Mouse (Mus musculus) MEL (cell line): ENCODE results near the gene Stim1. TPM values are rescaled to one million over a fixed set of nuclear protein-coding genes. Genes with fewer than 3 reads are reported as not detected.

Experiments used
- DNase-seq: peaks from one replicate; pipeline ENCODE4 v3.0.0; 2011; ENCODE audit warnings: low read depth, low spot score
- H3K27ac ChIP-seq: 2 replicates; pipeline ENCODE4 v1.5.1; 2012; ENCODE audit warnings: low read depth, mild to moderate bottlenecking, control low read depth, low read length, moderate library complexity; ENCODE audit not compliant: control insufficient read depth
- H3K27me3 ChIP-seq, 2 experiments: fragments of 150-350 bp in 1 of 2; sonication (generic) in 1 of 2; 2 replicates each; pipeline ENCODE4 v1.6.1; 2012; ENCODE audit warnings: low read length in 2 of 2, mild to moderate bottlenecking in 2 of 2, improper control_type of control experiment in 1 of 2, moderate library complexity in 1 of 2; ENCODE audit not compliant: insufficient read depth in 2 of 2, control insufficient read depth in 1 of 2
- H3K36me3 ChIP-seq, 2 experiments: 2 replicates each; pipeline ENCODE4 v1.6.1; 2012 to 2014; ENCODE audit warnings: low read length in 2 of 2, improper control_type of control experiment in 1 of 2, inconsistent platforms in 1 of 2, mild to moderate bottlenecking in 1 of 2; ENCODE audit not compliant: insufficient read depth in 2 of 2, control insufficient read depth in 1 of 2
- H3K4me1 ChIP-seq, 2 experiments: fragments of 150-350 bp in 1 of 2; sonication (generic) in 1 of 2; 2 replicates each; pipeline ENCODE4 v1.6.1; 2012; ENCODE audit warnings: low read length in 2 of 2, improper control_type of control experiment in 1 of 2, mild to moderate bottlenecking in 1 of 2; ENCODE audit not compliant: insufficient read depth in 2 of 2, control insufficient read depth in 1 of 2
- H3K4me3 ChIP-seq, 2 experiments: fragments of 150-350 bp in 1 of 2; sonication (generic) in 1 of 2; 2 replicates each; pipeline ENCODE4 v1.5.1; 2012; ENCODE audit warnings: low read depth in 2 of 2, low read length in 2 of 2, mild to moderate bottlenecking in 2 of 2, moderate library complexity in 2 of 2, control low read depth in 1 of 2, improper control_type of control experiment in 1 of 2; ENCODE audit not compliant: control insufficient read depth in 1 of 2, insufficient read depth in 1 of 2
- H3K79me2 ChIP-seq: 2 replicates; pipeline ENCODE4 v1.6.1; 2012; ENCODE audit warnings: mild to moderate bottlenecking, low read length, moderate library complexity; ENCODE audit not compliant: control insufficient read depth, poor library complexity, insufficient read depth
- H3K9ac ChIP-seq: 2 replicates; pipeline ENCODE4 v1.6.1; 2012; ENCODE audit warnings: low read depth, mild to moderate bottlenecking, control low read depth, low read length, moderate library complexity; ENCODE audit not compliant: control insufficient read depth, poor library complexity, severe bottlenecking
- H3K9me3 ChIP-seq: fragments of 150-350 bp; sonication (generic); replicated peaks from 2 replicates; pipeline ENCODE4 v1.6.1; 2012; ENCODE audit warnings: mild to moderate bottlenecking, low read length, improper control_type of control experiment, moderate library complexity; ENCODE audit not compliant: insufficient read depth
- CHD1 ChIP-seq: IDR thresholded peaks from 2 replicates; pipeline ENCODE4 v1.6.1; 2012; ENCODE audit warnings: low read depth, mild to moderate bottlenecking, inconsistent platforms, low read length, improper control_type of control experiment
- CHD2 ChIP-seq: IDR thresholded peaks from 2 replicates; pipeline ENCODE4 v1.6.1; 2011; ENCODE audit warnings: low read length, improper control_type of control experiment
- E2F4 ChIP-seq: IDR thresholded peaks from 2 replicates; pipeline ENCODE4 v1.6.1; 2011; ENCODE audit warnings: low read depth, low read length, improper control_type of control experiment, borderline replicate concordance
- ELF1 ChIP-seq: IDR thresholded peaks from 2 replicates; pipeline ENCODE4 v1.6.1; 2014; ENCODE audit warnings: low read depth, mild to moderate bottlenecking, inconsistent platforms, low read length, improper control_type of control experiment, moderate library complexity
- EP300 ChIP-seq, 2 experiments: IDR thresholded peaks; 2 replicates each; pipeline ENCODE4 v1.6.1; 2011; ENCODE audit warnings: improper control_type of control experiment in 2 of 2, low read length in 2 of 2, low read depth in 1 of 2, mild to moderate bottlenecking in 1 of 2
- GABPA ChIP-seq: IDR thresholded peaks from 2 replicates; pipeline ENCODE4 v1.6.1; 2012; ENCODE audit warnings: low read depth, mild to moderate bottlenecking, inconsistent platforms, low read length, improper control_type of control experiment, moderate library complexity
- GATA1 ChIP-seq: IDR thresholded peaks from 2 replicates; pipeline ENCODE4 v1.6.1; 2011; ENCODE audit warnings: low read depth, low read length, improper control_type of control experiment
- JUND ChIP-seq: IDR thresholded peaks from 2 replicates; pipeline ENCODE4 v1.6.1; 2011; ENCODE audit warnings: low read depth, mild to moderate bottlenecking, improper control_type of control experiment, low read length
- MAFK ChIP-seq: IDR thresholded peaks from 2 replicates; pipeline ENCODE4 v1.6.1; 2011; ENCODE audit warnings: low read depth, mild to moderate bottlenecking, low read length, improper control_type of control experiment, borderline replicate concordance
- MAX ChIP-seq: IDR thresholded peaks from 2 replicates; pipeline ENCODE4 v1.6.1; 2011; ENCODE audit warnings: low read length, improper control_type of control experiment
- MAZ ChIP-seq: IDR thresholded peaks from 2 replicates; pipeline ENCODE4 v1.6.1; 2012; ENCODE audit warnings: low read depth, mild to moderate bottlenecking, inconsistent platforms, low read length, improper control_type of control experiment
- MEF2A ChIP-seq: IDR thresholded peaks from 2 replicates; pipeline ENCODE4 v1.6.1; 2014; ENCODE audit warnings: low read depth, mild to moderate bottlenecking, inconsistent platforms, low read length, improper control_type of control experiment; ENCODE audit not compliant: poor library complexity, insufficient replicate concordance, severe bottlenecking; ENCODE audit errors: extremely low read depth
- MXI1 ChIP-seq: IDR thresholded peaks from 2 replicates; pipeline ENCODE4 v1.6.1; 2011; ENCODE audit warnings: mild to moderate bottlenecking, low read depth, low read length, improper control_type of control experiment
- MYB ChIP-seq: IDR thresholded peaks from 2 replicates; pipeline ENCODE4 v1.6.1; 2011; ENCODE audit warnings: mild to moderate bottlenecking, low read depth, low read length, improper control_type of control experiment
- NELFE ChIP-seq: IDR thresholded peaks from 2 replicates; pipeline ENCODE4 v1.6.1; 2011; ENCODE audit warnings: low read depth, low read length, improper control_type of control experiment
- NRF1 ChIP-seq: IDR thresholded peaks from 2 replicates; pipeline ENCODE4 v1.6.1; 2014; ENCODE audit warnings: low read depth, mild to moderate bottlenecking, inconsistent platforms, low read length, improper control_type of control experiment, moderate library complexity; ENCODE audit not compliant: poor library complexity, insufficient read depth, severe bottlenecking
- POLR2A ChIP-seq, 2 experiments: IDR thresholded peaks; 2 replicates each; pipeline ENCODE4 v1.6.1; 2011 to 2012; ENCODE audit warnings: low read length in 2 of 2, mild to moderate bottlenecking in 2 of 2, control low read depth in 1 of 2, improper control_type of control experiment in 1 of 2, low read depth in 1 of 2, moderate library complexity in 1 of 2; ENCODE audit not compliant: control insufficient read depth in 1 of 2, insufficient read depth in 1 of 2, poor library complexity in 1 of 2
- POLR2AphosphoS2 ChIP-seq: IDR thresholded peaks from 2 replicates; pipeline ENCODE4 v1.6.1; 2011; ENCODE audit warnings: low read length, improper control_type of control experiment
- POLR2AphosphoS5 ChIP-seq: IDR thresholded peaks from 2 replicates; pipeline ENCODE4 v1.6.1; 2012; ENCODE audit warnings: low read depth, borderline replicate concordance, mild to moderate bottlenecking, inconsistent platforms, low read length, moderate library complexity, mixed read lengths
- SIN3A ChIP-seq: IDR thresholded peaks from 2 replicates; pipeline ENCODE4 v1.6.1; 2012; ENCODE audit warnings: low read length, improper control_type of control experiment, inconsistent platforms
- SMC3 ChIP-seq: IDR thresholded peaks from 2 replicates; pipeline ENCODE4 v1.6.1; 2011; ENCODE audit warnings: low read depth, low read length, improper control_type of control experiment
- TAL1 ChIP-seq: IDR thresholded peaks from 2 replicates; pipeline ENCODE4 v1.6.1; 2012; ENCODE audit warnings: mild to moderate bottlenecking, inconsistent platforms, low read length, moderate library complexity, mixed read lengths
- TBP ChIP-seq: IDR thresholded peaks from 2 replicates; pipeline ENCODE4 v1.8.0; 2011; ENCODE audit warnings: low read depth, low read length, improper control_type of control experiment
- TCF12 ChIP-seq: IDR thresholded peaks from 2 replicates; pipeline ENCODE4 v1.6.1; 2014; ENCODE audit warnings: low read depth, mild to moderate bottlenecking, inconsistent platforms, low read length, improper control_type of control experiment, moderate library complexity
- UBTF ChIP-seq: IDR thresholded peaks from 2 replicates; pipeline ENCODE4 v1.6.1; 2012; ENCODE audit warnings: low read depth, mild to moderate bottlenecking, inconsistent platforms, low read length, improper control_type of control experiment, moderate library complexity, borderline replicate concordance; ENCODE audit not compliant: insufficient read depth
- USF2 ChIP-seq, 2 experiments: IDR thresholded peaks; 2 replicates each; pipeline ENCODE4 v1.6.1; 2011 to 2012; ENCODE audit warnings: improper control_type of control experiment in 2 of 2, low read length in 2 of 2, borderline replicate concordance in 1 of 2, inconsistent platforms in 1 of 2, low read depth in 1 of 2, mild to moderate bottlenecking in 1 of 2; ENCODE audit not compliant: insufficient read depth in 1 of 2
- ZC3H11A ChIP-seq: IDR thresholded peaks from 2 replicates; pipeline ENCODE4 v1.6.1; 2012; ENCODE audit warnings: low read depth, mild to moderate bottlenecking, inconsistent platforms, low read length, improper control_type of control experiment
- ZKSCAN1 ChIP-seq: IDR thresholded peaks from 2 replicates; pipeline ENCODE4 v1.6.1; 2012; ENCODE audit warnings: low read depth, mild to moderate bottlenecking, inconsistent platforms, low read length, improper control_type of control experiment, moderate library complexity
- ZMIZ1 ChIP-seq: IDR thresholded peaks from 2 replicates; pipeline ENCODE4 v1.6.1; 2012; ENCODE audit warnings: low read depth, mild to moderate bottlenecking, inconsistent platforms, low read length, improper control_type of control experiment, moderate library complexity
- ZNF384 ChIP-seq: IDR thresholded peaks from 2 replicates; pipeline ENCODE4 v1.6.1; 2012; ENCODE audit warnings: low read depth, mild to moderate bottlenecking, inconsistent platforms, low read length, improper control_type of control experiment
- polyA plus RNA-seq, 2 experiments: library from polyadenylated mRNA; stranded (reverse) in 1 of 2; unstranded in 1 of 2; fragments of >175 nt in 1 of 2; fragments of >200 nt in 1 of 2; gene quantifications; 2 replicates each; pipeline versions ENCODE4 v1.2.1 to v1.2.4; 2012; ENCODE audit warnings: low replicate concordance in 2 of 2, low read depth in 1 of 2; ENCODE audit not compliant: insufficient read length in 2 of 2, insufficient read depth in 1 of 2, missing spikeins in 1 of 2
- total RNA-seq: library from RNA; depleted of rRNA; stranded (reverse); fragments of 300-350 nt; gene quantifications from 2 replicates; pipeline ENCODE4 v1.2.3, GENCODE M21; 2012

The Stim1 gene
- total and polyA plus RNA-seq, 3 experiments, result 26.1 to 65.0 TPM; not detected in 1

DNA sequence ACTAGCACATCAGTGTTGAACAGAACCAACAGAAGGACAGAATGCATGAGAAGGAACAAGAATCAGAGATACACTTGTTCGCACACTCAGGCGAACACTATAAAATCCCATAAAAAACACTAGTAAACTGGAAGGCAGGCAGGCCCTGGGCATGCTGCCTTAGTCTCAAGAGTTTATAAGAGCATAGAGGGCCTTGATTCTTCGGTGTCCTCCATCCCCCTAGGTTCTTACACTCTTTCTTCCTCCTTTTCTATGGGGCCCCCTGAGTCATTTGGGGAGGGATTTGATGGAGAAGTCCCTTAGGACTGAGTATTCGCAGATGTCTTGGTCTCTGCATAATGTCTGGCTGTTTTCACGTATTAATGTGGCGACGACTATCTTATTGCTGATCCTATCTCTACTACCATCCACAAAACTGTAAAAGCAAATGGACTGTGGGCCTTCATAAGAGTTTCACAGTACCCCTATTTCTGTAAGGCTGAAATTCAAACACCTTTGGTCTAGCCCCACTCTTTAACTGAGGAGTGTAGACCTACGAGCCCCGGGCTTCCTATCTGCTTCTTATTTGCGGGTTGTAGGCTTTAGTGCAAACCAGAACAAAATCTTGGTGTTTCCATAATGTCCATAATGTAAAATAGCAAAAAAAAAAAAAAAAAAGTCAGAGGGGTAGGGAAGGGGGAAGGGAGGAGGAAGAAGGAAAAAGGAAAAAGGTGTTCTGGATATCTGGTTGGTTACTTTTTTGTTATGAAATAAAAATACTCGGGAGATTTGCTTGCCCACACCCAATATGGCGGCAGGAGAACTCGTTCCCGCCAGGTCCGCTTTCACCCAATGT lies 173.4 kb downstream of the Stim1 start (continued):
- TF ChIP-seq MAZ (0 out of 2 replicates have a peak, but pooled peaks have one; percentile 57), NRF1 (no peak), TAL1 (no peak), TCF12 (no peak; the same call in 1 of the 2 replicates), MXI1 (no peak; the same call in 1 of the 2 replicates), POLR2AphosphoS5 (no peak), NELFE (peak; percentile 14; the same call in 1 of the 2 replicates), CHD2 (peak; percentile 33; the same call in 1 of the 2 replicates), MAFK (no peak), JUND (no peak), POLR2A (IDR thresholded peaks at IDR 0.05; ENCODE audit: control insufficient read depth in 1 of 2, insufficient read depth in 1 of 2, low read depth in 1 of 2, low read length in 2 of 2, poor library complexity in 1 of 2) (no peak), CHD1 (peak; percentile 85; the same call in 1 of the 2 replicates), ZNF384 (peak; percentile 93), POLR2AphosphoS2 (no peak; the same call in none of the 2 replicates), MAX (peak; percentile 26; the same call in 1 of the 2 replicates), USF2 (IDR thresholded peaks at IDR 0.05; ENCODE audit: borderline replicate concordance in 1 of 2, insufficient read depth in 1 of 2, low read depth in 1 of 2, low read length in 2 of 2) (no peak), ZKSCAN1 (no peak), MEF2A (no peak)

DNA sequence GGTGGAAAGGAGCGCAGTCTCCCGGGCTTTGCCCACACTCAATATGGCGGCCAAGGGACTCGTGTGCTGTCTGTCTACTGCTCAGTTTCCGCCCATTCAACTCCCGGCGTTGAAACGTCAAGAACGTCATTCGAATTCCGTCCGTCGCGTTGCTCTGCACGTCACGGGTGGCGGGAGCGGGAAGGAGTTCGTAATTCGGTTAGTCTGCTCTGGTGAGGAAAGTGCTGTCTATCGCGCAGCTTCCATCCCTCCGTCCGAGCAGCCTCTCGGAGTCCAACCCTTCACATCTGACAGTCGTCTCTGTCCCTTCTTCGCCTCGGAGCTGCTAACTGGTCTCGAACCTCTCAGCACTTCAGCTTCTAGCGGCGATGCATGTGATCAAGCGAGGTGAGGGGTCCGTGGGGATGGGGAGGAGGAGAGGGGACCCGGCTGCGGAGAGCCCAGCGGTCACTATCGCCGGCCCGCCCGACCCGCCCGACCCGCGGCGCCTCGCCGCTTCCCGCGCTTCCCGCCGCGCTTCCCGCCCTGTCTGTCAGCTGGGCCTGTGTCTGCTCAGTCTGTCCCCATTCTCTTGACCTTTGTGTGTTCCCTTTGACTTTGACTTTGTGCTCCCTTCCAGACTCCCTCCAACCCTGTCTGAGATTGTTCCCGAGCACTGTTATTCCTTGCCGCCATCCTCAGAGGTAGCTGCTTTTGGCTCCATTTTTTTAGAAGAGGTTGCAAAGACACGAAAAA lies 174.2 kb downstream of the Stim1 start, which contains the start of gene Rrm1:
Gene Rrm1 (plus strand): TSS at position 39 of the 735 bp plus-strand sequence.
- peaks cover 31% of the 10 kb centered on the region for H3K79me2 ChIP-seq
- H3K9ac ChIP-seq, result peak within 1 kb of the TSS; percentile 99
- no peaks in the 10 kb centered on the region for H3K27me3 ChIP-seq
- H3K4me1 ChIP-seq, result peaks cover 8 to 20% of the 10 kb centered on the region in 2 experiments
- peak within 1 kb of the TSS; percentile 98 for H3K27ac ChIP-seq
- H3K36me3 ChIP-seq, result peaks cover 13 to 32% of the 10 kb centered on the region in 2 experiments
- H3K9me3 ChIP-seq, result no peaks in the 10 kb centered on the region
- DNase-seq, result peak; percentile 99
- peak within 1 kb of the TSS; percentile 49 to 99 for H3K4me3 ChIP-seq
- TF ChIP-seq ZC3H11A, result no peak
- no peak for TF ChIP-seq ZMIZ1
- peak; percentile 82 for TF ChIP-seq TBP
- TF ChIP-seq MAFK, result no peak
- no peak for TF ChIP-seq GATA1
- peak; percentile 97 for TF ChIP-seq ELF1
- TF ChIP-seq POLR2AphosphoS2, result peak; percentile 80
- TF ChIP-seq MYB, result peak; percentile 35; the same call in 1 of the 2 replicates
- no peak for TF ChIP-seq GABPA
- TF ChIP-seq NELFE, result peak; percentile 87
- TF ChIP-seq E2F4, result peak; percentile 100
- TF ChIP-seq POLR2A (IDR thresholded peaks at IDR 0.05; ENCODE audit: control insufficient read depth in 1 of 2, insufficient read depth in 1 of 2, low read depth in 1 of 2, low read length in 2 of 2, poor library complexity in 1 of 2), result peak; percentile 51 to 94; a peak in 3 of 4 replicates
- no peak for TF ChIP-seq SMC3
- peak; percentile 63 for TF ChIP-seq NRF1
- TF ChIP-seq EP300 (IDR thresholded peaks at IDR 0.05; ENCODE audit: low read depth in 1 of 2, low read length in 2 of 2), result no peak
- TF ChIP-seq MXI1, result peak; percentile 67; the same call in 1 of the 2 replicates
- TF ChIP-seq UBTF, result no peak
- no peak for TF ChIP-seq CHD2
- no peak for TF ChIP-seq CHD1
- TF ChIP-seq ZKSCAN1, result no peak
- TF ChIP-seq ZNF384, result no peak
- TF ChIP-seq SIN3A, result peak; percentile 92
